Mouse (Mus musculus): ENCODE measurements around the gene Hnrnpm.
A peak's percentile ranks its signal among the peaks of the same experiment; 100 is the strongest.
"Not testable (repeated sequence)": the region's sequence is repeated elsewhere in the genome, so short reads cannot be mapped to it uniquely, and the experiment has no call there.

Hnrnpm gene

DNA sequence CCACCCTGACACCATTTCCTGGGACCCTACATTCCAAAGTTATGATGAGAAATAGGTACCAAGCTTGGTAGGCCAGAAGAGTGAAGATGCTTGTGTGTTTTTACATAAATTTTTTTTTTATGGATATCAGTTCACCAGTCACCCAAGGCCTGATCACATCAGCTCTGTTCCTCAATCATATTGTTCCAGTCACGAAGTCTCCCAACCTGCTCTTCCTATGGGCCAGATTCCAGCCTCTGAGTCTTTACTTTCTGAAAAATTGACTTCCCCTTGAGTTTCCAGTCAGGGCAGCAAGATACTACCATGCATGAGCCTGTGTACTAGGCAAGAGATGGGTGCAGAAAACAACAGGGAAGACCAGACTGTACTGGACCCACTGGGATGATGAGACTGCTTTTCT lies at the start of gene Hnrnpm:
Hnrnpm (minus strand) TSS at position 101 of the 400 bp plus-strand sequence.
- DNase-seq (ENCODE audit: extremely low read depth, low read depth): no peak

GRCm38 (mm10) chr17:33733526-33733925 lies 46.9 kb upstream of the Hnrnpm start:
- DNase-seq (ENCODE audit: extremely low read depth, low read depth): not testable (repeated sequence)

DNA sequence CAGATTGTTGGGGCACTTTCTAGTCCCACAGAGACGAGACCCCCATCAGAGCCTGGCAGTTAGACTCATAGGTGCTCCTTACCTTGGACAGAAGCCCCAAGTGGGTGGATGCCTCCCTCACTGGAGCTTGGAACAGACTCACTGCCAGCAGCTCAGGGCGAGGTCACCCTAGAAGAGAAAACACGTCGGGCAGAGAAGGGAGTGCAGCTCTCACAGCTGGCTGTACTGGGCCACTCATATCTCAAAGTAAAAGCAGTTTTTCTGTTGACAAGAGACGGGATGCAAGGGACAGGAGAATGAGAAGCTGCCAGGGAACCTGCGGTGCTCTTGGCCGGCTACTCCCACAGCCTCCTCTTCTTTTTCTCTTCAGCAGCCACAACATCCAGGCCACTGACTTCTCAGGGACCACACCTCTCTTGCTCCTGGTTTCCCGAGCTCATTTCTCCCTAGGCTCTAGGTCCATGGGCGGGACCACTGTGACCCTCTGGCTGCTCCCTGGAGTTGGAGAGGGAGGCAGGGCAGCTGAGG lies 46.0 kb upstream of the Hnrnpm start:
- DNase-seq (ENCODE audit: extremely low read depth, low read depth): not testable (repeated sequence)

DNA sequence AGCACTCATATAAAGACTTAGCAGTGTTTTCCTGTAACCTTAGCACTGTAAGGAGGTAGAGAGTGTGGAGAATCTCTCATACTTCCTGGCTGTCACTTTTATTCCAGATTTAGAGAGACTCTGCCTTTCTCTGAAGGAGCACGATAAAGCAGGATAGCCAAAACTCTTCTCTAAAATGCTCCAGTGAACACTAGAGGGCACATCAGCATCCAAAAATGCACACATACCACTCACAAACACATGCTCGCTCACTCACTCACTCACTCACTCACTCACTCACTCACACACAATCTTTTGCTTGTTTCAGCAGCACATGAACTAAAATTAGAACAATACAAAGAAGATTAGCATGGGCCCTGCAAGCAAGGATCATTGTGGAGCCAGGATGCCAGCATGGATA lies 42.6 kb upstream of the Hnrnpm start:
- no peak for DNase-seq (ENCODE audit: extremely low read depth, low read depth)

- no peak for DNase-seq (ENCODE audit: extremely low read depth, low read depth)
These were observed 41.7 kb upstream of the Hnrnpm start for GRCm38 (mm10) chr17:33728396-33728795.

GRCm38 (mm10) chr17:33719736-33720378 lies 33.2 kb upstream of the Hnrnpm start:
- no peak for DNase-seq (ENCODE audit: extremely low read depth, low read depth)

- DNase-seq (ENCODE audit: extremely low read depth, low read depth): no peak
These were observed 32.5 kb upstream of the Hnrnpm start for GRCm38 (mm10) chr17:33718944-33719725.

GRCm38 (mm10) chr17:33718384-33718881 lies 31.8 kb upstream of the Hnrnpm start, which contains the start of gene March2:
Gene March2 (minus strand): TSS chr17:33718670.
- peak; percentile 80 for DNase-seq (ENCODE audit: extremely low read depth, low read depth)

- no peak for DNase-seq (ENCODE audit: extremely low read depth, low read depth)
These were observed 31.3 kb upstream of the Hnrnpm start for GRCm38 (mm10) chr17:33717982-33718381.

DNA sequence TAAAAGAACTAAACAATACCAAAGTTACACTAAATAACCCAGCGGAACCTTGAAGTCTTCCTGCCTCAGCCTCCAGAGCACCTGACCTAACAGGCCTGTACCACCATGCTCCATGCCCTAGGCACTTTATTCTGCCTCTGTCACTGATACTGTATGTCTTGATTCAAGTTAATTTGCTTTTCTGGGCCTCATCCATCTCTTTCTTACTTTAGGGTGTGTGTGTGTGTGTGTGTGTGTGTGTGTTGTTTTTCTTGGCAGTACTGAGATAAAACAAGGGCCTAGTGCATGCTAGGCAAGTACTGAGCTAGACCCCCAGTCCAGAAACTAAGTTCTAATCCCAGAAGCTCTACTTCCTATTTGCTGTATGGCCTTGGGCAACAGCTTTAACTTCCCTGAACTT lies 30.6 kb upstream of the Hnrnpm start:
- no peak for DNase-seq (ENCODE audit: extremely low read depth, low read depth)

DNA sequence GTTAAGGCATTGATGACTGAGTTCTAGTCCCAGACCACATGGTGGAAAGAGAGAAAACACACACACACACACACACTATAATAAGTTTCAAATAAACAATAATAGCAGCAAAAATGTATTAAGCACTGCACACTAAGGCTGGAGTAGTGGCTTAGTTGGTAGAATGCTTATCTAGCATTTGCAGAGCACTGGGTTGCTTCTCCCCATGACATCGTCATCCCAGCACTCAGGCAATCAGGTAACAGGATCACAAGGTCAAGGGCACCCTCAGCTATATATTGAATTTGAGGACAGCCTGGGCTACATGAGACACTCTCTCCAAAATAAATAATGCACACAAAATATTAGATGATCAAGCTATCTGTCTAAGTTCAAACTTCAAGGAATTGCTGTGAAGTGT lies 28.1 kb upstream of the Hnrnpm start:
- no peak for DNase-seq (ENCODE audit: extremely low read depth, low read depth)

- DNase-seq (ENCODE audit: extremely low read depth, low read depth): peak; percentile 82
These were observed 26.6 kb upstream of the Hnrnpm start for GRCm38 (mm10) chr17:33713271-33713670.

DNA sequence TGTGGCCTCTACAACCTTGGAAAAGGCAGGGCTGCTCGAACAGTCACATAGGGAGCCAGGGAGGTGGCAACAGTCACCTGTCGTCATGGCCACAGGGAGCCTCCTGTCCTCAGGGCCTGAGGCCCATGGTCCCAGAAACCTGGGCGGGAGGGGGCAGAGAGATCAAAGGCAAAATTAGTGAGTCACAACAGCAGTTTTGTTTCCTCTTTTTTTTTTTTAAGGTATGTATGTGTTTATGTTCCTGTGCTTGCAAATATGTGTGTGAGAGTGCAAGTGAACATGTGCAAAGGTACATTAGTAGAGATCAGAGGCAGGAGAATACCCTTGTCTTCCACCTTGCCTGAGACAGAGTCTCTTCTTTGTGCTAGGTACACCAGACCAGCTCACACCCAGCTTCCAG lies 23.2 kb upstream of the Hnrnpm start:
- no peak for DNase-seq (ENCODE audit: extremely low read depth, low read depth)

- no peak for DNase-seq (ENCODE audit: extremely low read depth, low read depth)
These were observed 16.4 kb upstream of the Hnrnpm start for GRCm38 (mm10) chr17:33703091-33703490.

DNA sequence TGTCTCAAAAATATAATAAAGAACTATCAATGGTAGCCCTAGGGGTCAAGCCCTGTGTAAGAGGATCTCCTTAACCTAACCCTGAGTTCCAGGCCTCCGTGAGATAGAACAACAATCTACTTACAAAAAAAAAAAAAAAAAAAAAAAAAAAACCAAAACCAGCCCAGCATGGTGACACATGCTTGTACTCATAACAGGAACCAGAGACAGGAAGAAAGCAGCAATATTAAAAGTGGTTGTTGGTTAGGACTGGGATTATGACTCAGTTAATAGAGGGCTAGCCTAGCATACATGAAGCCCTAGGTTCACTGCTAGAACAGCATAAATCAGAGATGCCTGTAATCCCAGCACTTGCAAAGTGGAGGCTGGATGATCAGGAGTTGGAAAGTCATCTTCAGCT lies 15.5 kb upstream of the Hnrnpm start:
- DNase-seq (ENCODE audit: extremely low read depth, low read depth): no peak

DNA sequence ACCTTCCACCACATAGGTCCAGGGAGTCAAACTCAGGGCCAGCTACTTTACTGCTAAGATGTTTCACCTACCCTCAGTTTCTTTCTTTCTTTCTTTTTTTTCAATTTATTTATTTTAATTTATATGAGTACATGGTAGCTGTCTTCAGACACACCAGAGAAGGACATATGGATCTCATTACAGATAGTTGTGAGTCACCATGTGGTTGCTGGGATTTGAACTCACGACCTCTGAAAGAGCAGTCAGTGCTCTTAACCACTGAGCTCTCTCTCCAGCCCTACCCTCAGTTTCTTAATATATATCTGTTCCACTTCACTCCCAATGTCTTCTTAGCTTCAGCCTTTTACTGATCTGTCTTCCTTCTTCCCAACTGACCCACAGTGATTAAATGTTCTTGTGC lies 8.8 kb upstream of the Hnrnpm start:
- DNase-seq (ENCODE audit: extremely low read depth, low read depth): no peak

DNA sequence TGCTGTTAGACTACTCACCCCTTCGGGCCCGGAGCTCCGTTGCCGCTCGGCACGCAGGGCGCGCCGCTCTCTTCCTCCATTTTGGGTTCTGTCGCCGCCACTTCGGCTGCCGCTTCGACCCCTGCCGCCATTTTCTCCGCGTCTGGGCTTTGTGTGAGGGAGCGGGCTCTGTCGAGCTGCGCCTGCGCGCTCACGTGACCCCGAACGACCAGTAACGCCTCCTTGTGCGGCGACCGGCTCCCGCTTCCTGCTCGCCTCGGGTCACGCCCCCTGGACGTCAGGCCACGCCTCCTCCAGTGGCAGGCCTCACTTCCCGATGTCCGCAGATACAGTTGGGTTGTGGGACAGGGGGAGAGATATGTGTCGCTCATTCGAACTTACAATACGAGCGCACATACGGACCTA lies 1.4 kb downstream of the Hnrnpm start:
- DNase-seq (ENCODE audit: extremely low read depth, low read depth): peak; percentile 84

DNA sequence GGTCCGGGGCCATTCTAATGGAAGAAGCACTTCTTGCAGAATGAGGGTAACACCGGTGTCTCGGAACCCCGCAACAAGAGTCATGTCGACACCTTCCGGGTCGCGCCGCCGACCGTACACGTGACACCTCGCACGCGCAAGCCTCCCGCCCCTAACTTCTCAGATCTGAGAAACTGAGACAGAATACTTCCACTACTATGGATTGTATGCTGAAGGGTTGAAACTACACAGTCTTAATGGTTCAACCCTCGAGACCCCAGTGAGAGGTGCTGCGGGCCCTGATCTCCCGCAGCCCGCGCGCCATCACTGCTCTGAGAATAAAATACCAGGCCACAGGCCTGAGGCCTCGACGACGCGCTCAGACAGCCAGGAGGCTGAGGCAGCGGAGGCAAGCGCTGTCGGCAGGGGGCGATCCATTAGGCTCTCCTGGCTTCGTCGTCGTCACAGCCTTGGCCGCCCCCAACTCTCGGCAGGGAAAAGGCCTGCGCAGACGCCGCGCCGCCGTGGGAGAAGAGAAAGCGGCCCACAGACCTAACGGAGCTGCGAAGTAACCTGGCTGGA lies 1.9 kb downstream of the Hnrnpm start:
- peak; percentile 62 for DNase-seq (ENCODE audit: extremely low read depth, low read depth)

DNA sequence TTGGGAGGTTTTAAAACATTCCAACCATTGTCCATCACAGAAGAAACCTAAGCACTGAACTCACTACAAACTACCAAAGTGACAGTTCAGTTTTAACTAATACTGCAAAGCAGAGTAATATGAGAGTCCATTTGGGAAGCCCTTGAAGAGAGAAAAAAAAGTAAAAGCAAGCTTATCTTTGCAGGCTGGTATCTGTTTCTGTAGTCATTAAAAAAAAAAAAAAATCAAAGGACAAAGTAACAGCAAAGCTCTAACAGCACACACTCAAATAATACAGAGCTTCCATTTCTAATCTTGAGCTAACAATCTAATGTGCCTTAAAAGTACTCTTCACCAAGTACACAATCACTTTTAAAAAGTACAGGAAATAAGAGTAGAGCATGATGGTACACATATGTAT lies 4.9 kb downstream of the Hnrnpm start:
- no peak for DNase-seq (ENCODE audit: extremely low read depth, low read depth)

GRCm38 (mm10) chr17:33678771-33679170 lies 7.9 kb downstream of the Hnrnpm start:
- DNase-seq (ENCODE audit: extremely low read depth, low read depth): no peak

GRCm38 (mm10) chr17:33676086-33676485 lies 10.6 kb downstream of the Hnrnpm start:
- DNase-seq (ENCODE audit: extremely low read depth, low read depth): no peak

DNA sequence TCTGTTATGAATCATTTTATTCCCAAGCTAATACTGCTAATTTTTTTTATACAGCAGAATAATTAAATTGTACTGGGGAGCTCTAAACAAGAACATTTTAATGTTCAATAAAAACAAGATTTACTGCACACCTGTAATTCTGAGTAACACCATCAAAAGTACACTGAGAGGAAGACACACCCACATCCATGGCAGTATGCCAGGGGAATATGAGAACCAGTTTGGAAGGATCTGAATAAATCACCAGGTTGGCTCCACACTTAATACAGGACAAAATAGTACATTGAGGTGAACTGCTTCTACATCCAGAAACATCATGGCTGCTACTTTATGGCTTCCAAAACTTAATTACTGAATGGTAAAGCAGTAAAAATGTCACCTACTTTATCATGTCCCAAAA lies 11.2 kb downstream of the Hnrnpm start:
- DNase-seq (ENCODE audit: extremely low read depth, low read depth): no peak

Measured in MEL-GATA-1-ER (cell line).